In genomic region chr5:122412826-122413225, GRCm38 (mm10) we compare ENCODE assay signal across 15 mouse cellular contexts. TPM values are rescaled to one million over a fixed set of nuclear protein-coding genes. Genes with fewer than 3 reads are reported as not detected.
DNase-seq lines count a peak whose midpoint lies in the region; ATAC-seq lines count a peak whose summit lies in the region.
"Had no signal": no experiment of that assay in that cellular context is flagged by ENCODE, and none has a peak within 500 bp of the region (broad histone marks: within the 10 kb centered on the region; RNA-seq: fewer than 3 reads in every experiment).

No protein-coding gene starts in this region.

- 58% methylated on average over 6 of the region's 6 CpGs for WGBS in heart, embryonic 10.5 days
- 37% methylated on average over 6 of the region's 6 CpGs for WGBS in lung, embryonic 16.5 days
- whole genome bisulfite sequencing in midbrain, embryonic 15.5 days, result 65% methylated on average over 6 of the region's 6 CpGs
- 57% methylated on average over 6 of the region's 6 CpGs for WGBS in liver, embryonic 11.5 days

- no peak overlapping the region for H3K4me3 ChIP-seq in heart, embryonic 10.5 days
- no peak overlapping the region for H3K4me3 ChIP-seq in lung, embryonic 16.5 days (ENCODE audit: low read length)
- no peak overlapping the region for H3K4me3 ChIP-seq in midbrain, embryonic 15.5 days
- H3K4me3 ChIP-seq in liver, embryonic 11.5 days (ENCODE audit: low read depth, low read length), result no peak overlapping the region
- H3K4me3 ChIP-seq: embryonic facial prominence, embryonic 13.5 days; forebrain, embryonic 10.5 days; heart, embryonic 15.5 days; hindbrain, embryonic 15.5 days; megakaryocyte, embryonic 14.5 days had no signal

- no peak overlapping the region for H3K27ac ChIP-seq in heart, embryonic 10.5 days
- no peak overlapping the region for H3K27ac ChIP-seq in lung, embryonic 16.5 days (ENCODE audit: low read length)
- no peak overlapping the region for H3K27ac ChIP-seq in midbrain, embryonic 15.5 days
- H3K27ac ChIP-seq in liver, embryonic 11.5 days (ENCODE audit: low read depth, low read length), result no peak overlapping the region
- H3K27ac ChIP-seq: embryonic facial prominence, embryonic 13.5 days; forebrain, embryonic 10.5 days; heart, embryonic 15.5 days; hindbrain, embryonic 15.5 days had no signal

- H3K36me3 ChIP-seq in heart, embryonic 10.5 days, result peaks cover 13% of the 10 kb centered on the region; the same call in 1 of the 2 replicates
- peaks cover 3% of the 10 kb centered on the region; the same call in 1 of the 2 replicates for H3K36me3 ChIP-seq in lung, embryonic 16.5 days (ENCODE audit: control insufficient read depth, insufficient read depth, low read length)
- H3K36me3 ChIP-seq in midbrain, embryonic 15.5 days (replicated peaks), result no peaks in the 10 kb centered on the region
- peaks cover 4% of the 10 kb centered on the region; the same call in 1 of the 2 replicates for H3K36me3 ChIP-seq in liver, embryonic 11.5 days (ENCODE audit: control insufficient read depth, insufficient read depth, low read length)

- intact Hi-C loops in heart, postnatal 14 days (cut with DNase I), result no loop called here

- no peak overlapping the region for H3K9ac ChIP-seq in lung, embryonic 16.5 days (ENCODE audit: low read length)
- H3K9ac ChIP-seq in midbrain, embryonic 15.5 days, result no peak overlapping the region
- no peak overlapping the region for H3K9ac ChIP-seq in liver, embryonic 11.5 days (ENCODE audit: low read depth, low read length)
- H3K9ac ChIP-seq: embryonic facial prominence, embryonic 13.5 days; heart, embryonic 15.5 days; hindbrain, embryonic 15.5 days had no signal

- DNase-seq in heart, postnatal 14 days, result peak; percentile 47 to 48
- DNase-seq in heart, embryonic 10.5 days (ENCODE audit: low spot score), result no peak
- DNase-seq in kidney, postnatal 14 days, result peak; percentile 59
- no peak for DNase-seq in kidney, adult 8-10 months
- DNase-seq in skeletal muscle tissue, adult 2 months (ENCODE audit: low read depth, low spot score), result peak; percentile 41
- no peak for DNase-seq in liver, embryonic 11.5 days (ENCODE audit: low spot score)
- DNase-seq: cerebellum, adult 8-10 months had no signal

- H3K4me2 ChIP-seq in lung, embryonic 16.5 days (ENCODE audit: low read depth, low read length), result no peak overlapping the region
- no peak overlapping the region for H3K4me2 ChIP-seq in midbrain, embryonic 15.5 days
- H3K4me2 ChIP-seq in liver, embryonic 11.5 days, result no peak overlapping the region
- H3K4me2 ChIP-seq: embryonic facial prominence, embryonic 13.5 days; heart, embryonic 15.5 days; hindbrain, embryonic 15.5 days had no signal

- H3K27me3 ChIP-seq in heart, embryonic 10.5 days (ENCODE audit: insufficient read depth, poor library complexity, severe bottlenecking), result no peaks in the 10 kb centered on the region
- H3K27me3 ChIP-seq in lung, embryonic 16.5 days (ENCODE audit: control insufficient read depth, insufficient read depth, low read depth, low read length), result no peaks in the 10 kb centered on the region
- H3K27me3 ChIP-seq in midbrain, embryonic 15.5 days (replicated peaks), result no peaks in the 10 kb centered on the region
- no peaks in the 10 kb centered on the region for H3K27me3 ChIP-seq in liver, embryonic 11.5 days (replicated peaks; ENCODE audit: control insufficient read depth, insufficient read depth, low read length)
- H3K27me3 ChIP-seq: embryonic facial prominence, embryonic 13.5 days; heart, embryonic 15.5 days; hindbrain, embryonic 15.5 days; megakaryocyte, embryonic 14.5 days had no signal

- peak; percentile 94 for ATAC-seq in lung, embryonic 16.5 days (ENCODE audit: low read depth)
- no peak for ATAC-seq in midbrain, embryonic 15.5 days (replicated peaks)
- ATAC-seq in liver, embryonic 11.5 days (replicated peaks; ENCODE audit: low FRiP score), result no peak
- ATAC-seq: midbrain, embryonic 16.5 days had no signal

- no peaks in the 10 kb centered on the region for H3K9me3 ChIP-seq in heart, embryonic 10.5 days
- H3K9me3 ChIP-seq in lung, embryonic 16.5 days (ENCODE audit: control insufficient read depth, low read length), result peaks cover 2% of the 10 kb centered on the region; the same call in 1 of the 2 replicates
- H3K9me3 ChIP-seq in midbrain, embryonic 15.5 days, result no peaks in the 10 kb centered on the region
- no peaks in the 10 kb centered on the region for H3K9me3 ChIP-seq in liver, embryonic 11.5 days (ENCODE audit: control insufficient read depth, low read length)
- H3K9me3 ChIP-seq: embryonic facial prominence, embryonic 13.5 days; forebrain, embryonic 10.5 days; heart, embryonic 15.5 days; hindbrain, embryonic 15.5 days had no signal

- H3K4me1 ChIP-seq in heart, embryonic 10.5 days, result no peaks in the 10 kb centered on the region
- H3K4me1 ChIP-seq in lung, embryonic 16.5 days (replicated peaks; ENCODE audit: control insufficient read depth, insufficient read depth, low read length), result 0 out of 2 replicates have a peak, but pooled peaks cover 3% of the 10 kb centered on the region
- no peaks in the 10 kb centered on the region for H3K4me1 ChIP-seq in midbrain, embryonic 15.5 days
- H3K4me1 ChIP-seq in liver, embryonic 11.5 days (replicated peaks; ENCODE audit: control insufficient read depth, insufficient read depth, low read length), result no peaks in the 10 kb centered on the region
- H3K4me1 ChIP-seq: embryonic facial prominence, embryonic 13.5 days; forebrain, embryonic 10.5 days; heart, embryonic 15.5 days; hindbrain, embryonic 15.5 days had no signal

RNA-seq across cellular contexts. Expression of gene Anapc7, which starts 8.7 kb away (rescaled TPM):
- 10 to 100 TPM; 33.9 to 37.5 TPM for total RNA-seq in heart, postnatal 14 days (2021)
- polyA plus RNA-seq in heart, embryonic 10.5 days (2016; fragmentation: Nextera tagmentation; extraction: Ambion mirVana), result 41.4 and 44.2 TPM in 2 replicates
- 42.8 and 44.0 TPM in 2 replicates for polyA plus RNA-seq in lung, embryonic 16.5 days (2015; fragmentation: Nextera tagmentation; extraction: Ambion mirVana)
- polyA plus RNA-seq in midbrain, embryonic 15.5 days (2015; fragmentation: Nextera tagmentation; extraction: Ambion mirVana), result 51.2 and 54.5 TPM in 2 replicates
- polyA plus RNA-seq in liver, embryonic 11.5 days (2014; fragmentation: Nextera tagmentation; extraction: Ambion mirVana), result 27.0 and 27.4 TPM in 2 replicates

RNA-seq across cellular contexts. Expression of gene Arpc3, which starts 21.1 kb away (rescaled TPM):
- 100 to 1,000 TPM; 104 to 115 TPM for total RNA-seq in heart, postnatal 14 days (2021)
- 82.8 and 108 TPM in 2 replicates for polyA plus RNA-seq in heart, embryonic 10.5 days (2016; fragmentation: Nextera tagmentation; extraction: Ambion mirVana)
- 158 and 162 TPM in 2 replicates for polyA plus RNA-seq in lung, embryonic 16.5 days (2015; fragmentation: Nextera tagmentation; extraction: Ambion mirVana)
- polyA plus RNA-seq in midbrain, embryonic 15.5 days (2015; fragmentation: Nextera tagmentation; extraction: Ambion mirVana), result 146 and 148 TPM in 2 replicates
- 122 and 125 TPM in 2 replicates for polyA plus RNA-seq in liver, embryonic 11.5 days (2014; fragmentation: Nextera tagmentation; extraction: Ambion mirVana)

RNA-seq across cellular contexts. Expression of gene Fam216a, which starts 40.7 kb away (rescaled TPM):
- total RNA-seq in heart, postnatal 14 days (2021), result 10 to 100 TPM; 15.1 to 16.5 TPM
- polyA plus RNA-seq in heart, embryonic 10.5 days (2016; fragmentation: Nextera tagmentation; extraction: Ambion mirVana), result 69.5 and 80.8 TPM in 2 replicates
- polyA plus RNA-seq in lung, embryonic 16.5 days (2015; fragmentation: Nextera tagmentation; extraction: Ambion mirVana), result 65.2 and 66.5 TPM in 2 replicates
- 149 and 162 TPM in 2 replicates for polyA plus RNA-seq in midbrain, embryonic 15.5 days (2015; fragmentation: Nextera tagmentation; extraction: Ambion mirVana)
- polyA plus RNA-seq in liver, embryonic 11.5 days (2014; fragmentation: Nextera tagmentation; extraction: Ambion mirVana), result 50.7 and 52.1 TPM in 2 replicates

RNA-seq across cellular contexts. Expression of gene Gpn3, which starts 41.1 kb away (rescaled TPM):
- 10 to 100 TPM; 23.1 to 25.6 TPM for total RNA-seq in heart, postnatal 14 days (2021)
- polyA plus RNA-seq in heart, embryonic 10.5 days (2016; fragmentation: Nextera tagmentation; extraction: Ambion mirVana), result 70.5 and 83.4 TPM in 2 replicates
- polyA plus RNA-seq in lung, embryonic 16.5 days (2015; fragmentation: Nextera tagmentation; extraction: Ambion mirVana), result 76.2 and 76.8 TPM in 2 replicates
- 42.9 and 47.7 TPM in 2 replicates for polyA plus RNA-seq in midbrain, embryonic 15.5 days (2015; fragmentation: Nextera tagmentation; extraction: Ambion mirVana)
- 112 and 114 TPM in 2 replicates for polyA plus RNA-seq in liver, embryonic 11.5 days (2014; fragmentation: Nextera tagmentation; extraction: Ambion mirVana)

RNA-seq across cellular contexts. Expression of gene Vps29, which starts 58.7 kb away (rescaled TPM):
- 100 to 1,000 TPM in 1 of 2 experiments, 10 to 100 TPM in 1; 86.7 to 103 TPM for total RNA-seq in heart, postnatal 14 days (2021)
- polyA plus RNA-seq in heart, embryonic 10.5 days (2016; fragmentation: Nextera tagmentation; extraction: Ambion mirVana), result 245 and 246 TPM in 2 replicates
- polyA plus RNA-seq in lung, embryonic 16.5 days (2015; fragmentation: Nextera tagmentation; extraction: Ambion mirVana), result 210 and 225 TPM in 2 replicates
- polyA plus RNA-seq in midbrain, embryonic 15.5 days (2015; fragmentation: Nextera tagmentation; extraction: Ambion mirVana), result 268 and 286 TPM in 2 replicates
- 204 and 211 TPM in 2 replicates for polyA plus RNA-seq in liver, embryonic 11.5 days (2014; fragmentation: Nextera tagmentation; extraction: Ambion mirVana)

Comparison
In these comparisons a context has a peak if more than half of its experiments do, and no peak if none do; other contexts are left out.
1. DNase-seq: peak in heart, postnatal 14 days (2 of 2), kidney, postnatal 14 days (single experiment) and skeletal muscle tissue, adult 2 months (single experiment); none in heart, embryonic 10.5 days (single experiment), kidney, adult 8-10 months (0 of 2) and liver, embryonic 11.5 days (single experiment).